Mouse (Mus musculus) small intestine, adult 2 months (tissue): ENCODE results near the gene Plac9a. TPM values are rescaled to one million over a fixed set of nuclear protein-coding genes. Genes with fewer than 3 reads are reported as not detected.

ENCODE experiments used
- H3K27ac ChIP-seq: fragments of 200-500 bp; 2 replicates; pipeline ENCODE4 v1.5.1; 2012; ENCODE audit warnings: low read depth, low read length, control low read depth, inconsistent platforms; ENCODE audit not compliant: insufficient read depth
- H3K27me3 ChIP-seq: fragments of 200-500 bp; 2 replicates; pipeline ENCODE4 v1.6.1; 2012; ENCODE audit warnings: mild to moderate bottlenecking, moderate library complexity, low read length, inconsistent platforms; ENCODE audit not compliant: control insufficient read depth, insufficient read depth
- H3K36me3 ChIP-seq: fragments of 200-500 bp; 2 replicates; pipeline ENCODE4 v1.6.1; 2012; ENCODE audit warnings: mild to moderate bottlenecking, low read length, control low read depth, inconsistent platforms; ENCODE audit not compliant: control insufficient read depth, insufficient read depth
- H3K4me1 ChIP-seq: fragments of 200-500 bp; 2 replicates; pipeline ENCODE4 v1.6.1; 2012; ENCODE audit warnings: low read length, inconsistent platforms, mixed read lengths; ENCODE audit not compliant: control insufficient read depth, insufficient read depth, insufficient read length
- H3K4me3 ChIP-seq: fragments of 200-500 bp; 2 replicates; pipeline ENCODE4 v1.5.1; 2012; ENCODE audit warnings: low read depth, mild to moderate bottlenecking, control low read depth, inconsistent platforms, low read length, moderate library complexity
- CTCF ChIP-seq: fragments of 200-500 bp; IDR thresholded peaks from 2 replicates; pipeline ENCODE4 v1.5.1; 2012; ENCODE audit warnings: low read depth, mild to moderate bottlenecking, control low read depth, inconsistent platforms, low read length, moderate library complexity, mixed read lengths; ENCODE audit not compliant: insufficient replicate concordance, insufficient read length; ENCODE audit errors: extremely low read depth
- POLR2A ChIP-seq: fragments of 200-500 bp; IDR thresholded peaks from 2 replicates; pipeline ENCODE4 v1.6.1; 2012; ENCODE audit warnings: low read depth, mild to moderate bottlenecking, control low read depth, inconsistent platforms, low read length, moderate library complexity
- WGBS: fragments of 180-500 bp; shearing (Covaris S2); methylation state at CpG from one replicate; pipeline ENCODE4 v1.1.7; 2018; 5-methylcytosine and 5-hydroxymethylcytosine counted together
- polyA plus RNA-seq: library from polyadenylated mRNA; depleted of rRNA; stranded (reverse); fragments of >200 nt; gene quantifications from 2 replicates; pipeline ENCODE4 v1.2.3, GENCODE M21; 2012

Plac9a gene
- polyA plus RNA-seq, 1 experiment: not detected

DNA sequence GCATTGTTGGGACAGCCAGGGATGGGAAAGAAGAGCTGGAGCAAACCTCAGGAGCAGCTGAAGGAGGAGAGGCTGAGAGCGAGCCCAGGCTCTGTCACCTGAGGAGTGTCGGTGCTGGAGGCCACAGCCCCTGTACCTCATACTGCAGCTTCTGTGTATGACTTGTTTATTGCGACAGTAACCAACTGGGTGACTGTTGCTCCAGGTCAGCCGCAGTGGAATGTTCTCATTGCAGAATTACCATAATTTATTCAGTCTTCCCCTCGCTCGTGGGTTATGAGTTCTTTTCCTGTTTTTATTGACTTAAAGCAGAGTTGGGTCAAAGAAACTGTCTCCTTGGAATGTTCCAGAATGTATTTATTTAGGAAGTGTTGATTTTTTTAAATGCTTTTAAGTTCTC lies 54.7 kb downstream of the Plac9a start:
- peaks cover 31% of the 10 kb centered on the region for H3K4me1 ChIP-seq
- H3K27ac ChIP-seq: no peak overlapping the region
- H3K4me3 ChIP-seq: no peak overlapping the region
- TF ChIP-seq POLR2A (no peak), CTCF (no peak)
- no peaks in the 10 kb centered on the region for H3K27me3 ChIP-seq
- 89% methylated on average over 6 of the region's 6 CpGs for WGBS
- 0 out of 2 replicates have a peak, but pooled peaks cover 3% of the 10 kb centered on the region for H3K36me3 ChIP-seq

DNA sequence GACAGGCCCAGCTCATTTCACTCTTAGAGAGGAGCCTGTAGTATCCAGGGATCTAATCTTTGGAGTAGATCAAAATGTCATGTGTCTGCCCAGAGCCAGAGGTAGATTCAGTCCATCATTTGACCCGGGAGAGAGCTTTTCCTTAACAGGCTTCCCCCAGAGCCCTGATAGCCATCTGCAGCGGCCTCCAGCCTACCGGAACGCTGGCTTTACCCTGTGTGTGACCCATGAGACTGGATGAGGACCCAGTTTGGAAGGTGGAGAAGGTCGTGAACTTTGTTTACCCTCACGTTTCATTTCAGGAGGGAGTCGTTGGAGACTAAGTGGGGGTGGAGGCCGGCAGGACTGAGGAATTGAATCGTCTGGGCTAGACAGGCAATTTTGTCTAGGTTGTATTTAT lies 55.2 kb downstream of the Plac9a start:
- Histone ChIP-seq H3K36me3 (0 out of 2 replicates have a peak, but pooled peaks cover 2% of the 10 kb centered on the region), H3K27ac (no peak overlapping the region), H3K4me1 (peaks cover 31% of the 10 kb centered on the region), H3K27me3 (no peaks in the 10 kb centered on the region), H3K4me3 (no peak overlapping the region)
- TF ChIP-seq POLR2A (no peak), CTCF (no peak)
- 74% methylated on average over 9 of the region's 9 CpGs for WGBS

DNA sequence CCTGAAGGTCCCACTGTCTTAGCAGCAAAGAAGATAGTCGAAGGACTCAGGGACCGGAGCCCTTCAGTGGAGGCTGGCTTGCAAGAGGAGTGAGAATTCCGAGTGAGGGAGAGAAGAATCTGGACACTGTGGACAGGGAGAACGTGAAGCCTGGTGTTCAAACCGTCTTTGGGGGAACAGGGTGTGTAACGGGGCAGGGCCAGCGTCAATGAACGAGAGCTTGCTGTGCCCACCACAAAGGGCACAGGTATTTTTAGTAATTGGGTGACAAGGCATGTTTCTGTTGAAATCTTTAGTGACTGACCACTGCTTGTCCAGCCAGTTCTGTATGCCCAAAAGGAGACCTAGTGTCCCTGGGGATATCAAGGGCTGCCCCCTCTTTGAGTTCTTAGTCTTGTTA lies 56.4 kb downstream of the Plac9a start:
- Histone ChIP-seq H3K4me1 (peaks cover 31% of the 10 kb centered on the region), H3K4me3 (no peak overlapping the region), H3K36me3 (0 out of 2 replicates have a peak, but pooled peaks cover 2% of the 10 kb centered on the region), H3K27ac (peak overlapping the region; percentile 74), H3K27me3 (no peaks in the 10 kb centered on the region)
- TF ChIP-seq POLR2A (no peak), CTCF (no peak)
- 36% methylated on average over 8 of the region's 8 CpGs for WGBS

DNA sequence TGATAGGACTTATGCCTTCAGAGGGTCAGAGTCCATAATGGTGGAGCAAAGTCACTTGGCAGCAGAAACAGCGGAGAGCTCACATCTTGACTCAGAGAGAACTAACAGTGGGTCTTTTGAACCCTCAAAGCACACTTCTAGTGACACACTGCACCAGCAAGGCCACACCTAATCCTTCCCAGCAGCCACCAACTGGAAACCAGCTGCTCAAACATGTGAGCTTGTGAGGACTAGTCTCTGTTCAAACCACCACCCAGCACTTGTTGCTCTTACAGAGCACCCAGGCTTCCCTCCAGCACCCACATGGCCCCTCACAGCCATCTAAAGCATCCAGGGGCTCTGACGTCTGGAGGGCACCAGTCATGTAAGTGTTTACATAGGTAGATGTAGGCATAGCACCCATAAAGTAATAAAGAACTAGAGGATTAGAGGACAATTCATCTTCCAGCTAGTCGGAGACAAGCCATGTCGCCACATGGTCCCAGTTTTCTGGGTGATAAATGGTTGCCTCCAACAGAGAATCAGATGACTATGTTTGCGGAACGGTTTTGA lies 57.0 kb downstream of the Plac9a start:
- no peak for TF ChIP-seq CTCF
- TF ChIP-seq POLR2A: no peak
- Histone ChIP-seq H3K36me3 (0 out of 2 replicates have a peak, but pooled peaks cover 2% of the 10 kb centered on the region), H3K4me1 (peaks cover 28% of the 10 kb centered on the region), H3K27me3 (no peaks in the 10 kb centered on the region), H3K27ac (peak overlapping the region; percentile 74), H3K4me3 (no peak overlapping the region)
- 38% methylated on average over 6 of the region's 6 CpGs for WGBS

DNA sequence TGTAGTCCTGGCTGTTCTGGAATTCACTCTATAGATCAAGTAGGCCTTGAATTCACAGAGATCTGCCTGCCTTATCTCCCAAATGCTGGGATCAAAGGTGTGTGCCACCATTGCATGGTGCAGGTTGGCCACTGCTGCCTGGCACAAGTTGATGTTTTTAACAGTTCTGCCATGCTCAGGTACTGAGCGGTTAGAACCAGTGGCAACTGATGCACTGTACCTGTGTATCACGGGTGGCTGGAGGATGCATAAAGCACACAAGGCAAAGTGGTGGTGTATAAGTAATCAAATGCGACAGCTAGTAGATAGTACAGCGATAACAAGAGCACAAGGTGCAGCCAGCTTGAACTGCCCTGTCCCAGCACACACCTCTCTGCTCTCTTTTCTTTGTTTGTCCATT lies 58.5 kb downstream of the Plac9a start:
- peak overlapping the region; percentile 5; the same call in 1 of the 2 replicates for H3K4me3 ChIP-seq
- TF ChIP-seq POLR2A (no peak), CTCF (no peak)
- WGBS: 34% methylated on average over 4 of the region's 4 CpGs
- 0 out of 2 replicates have a peak, but pooled peaks cover 2% of the 10 kb centered on the region for H3K36me3 ChIP-seq
- H3K27me3 ChIP-seq: no peaks in the 10 kb centered on the region
- peaks cover 25% of the 10 kb centered on the region for H3K4me1 ChIP-seq
- H3K27ac ChIP-seq: peak overlapping the region; percentile 74

DNA sequence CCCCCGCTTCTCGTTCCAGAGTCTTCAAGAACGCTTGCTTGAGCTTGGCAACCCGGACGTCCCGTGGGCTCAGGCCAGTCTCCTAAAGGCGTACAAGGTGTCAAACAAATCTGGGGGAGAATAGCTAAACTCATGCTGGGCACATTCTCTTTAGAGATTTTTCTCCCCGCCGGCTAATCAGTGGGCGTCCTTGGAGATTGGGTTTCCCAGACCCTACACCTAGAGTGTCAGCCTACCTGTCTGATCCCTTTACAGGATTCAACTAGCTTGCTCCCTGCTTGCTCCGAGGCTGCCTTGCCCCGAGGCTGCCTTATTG lies 60.3 kb downstream of the Plac9a start:
- Histone ChIP-seq H3K4me3 (peak overlapping the region; percentile 82), H3K27me3 (no peaks in the 10 kb centered on the region), H3K36me3 (no peaks in the 10 kb centered on the region), H3K27ac (peak overlapping the region; percentile 99), H3K4me1 (peaks cover 21% of the 10 kb centered on the region)
- TF ChIP-seq POLR2A (no peak), CTCF (peak; percentile 17; the same call in 1 of the 2 replicates)
- 4% methylated on average over 12 of the region's 12 CpGs for WGBS

DNA sequence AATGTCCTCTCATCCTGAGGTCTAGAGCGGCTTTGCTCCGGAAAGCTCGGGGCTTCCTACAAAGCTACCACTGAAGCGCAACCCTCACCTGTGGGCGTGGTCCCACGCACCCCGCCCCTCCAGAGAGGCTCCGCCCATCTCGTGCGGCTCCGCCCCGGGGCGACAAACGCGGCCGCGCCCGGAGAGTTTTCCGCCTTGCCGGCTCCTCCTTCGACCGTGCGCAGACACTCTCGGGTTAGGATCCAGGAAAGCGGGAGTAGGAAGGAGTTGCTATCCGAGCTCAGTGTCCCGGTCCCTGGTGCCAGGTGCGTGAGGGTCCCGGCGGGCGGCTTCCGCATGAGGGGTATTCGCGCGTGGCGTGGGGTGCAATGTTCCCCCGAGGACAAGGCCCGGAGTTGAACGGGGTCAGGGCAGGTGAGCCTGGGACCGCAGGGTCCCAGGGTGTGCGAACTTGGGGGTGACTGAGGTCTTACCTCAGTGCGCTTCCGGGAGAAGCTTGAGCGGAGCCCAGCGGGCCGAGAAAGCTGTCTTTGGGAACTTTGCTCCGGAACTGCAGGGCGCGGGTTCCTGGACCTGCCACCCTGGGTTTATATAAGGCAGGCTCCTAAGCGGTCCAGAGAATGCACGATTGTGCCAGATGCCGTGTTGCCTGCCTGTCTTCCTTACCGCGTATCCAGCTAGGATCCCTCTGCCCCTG lies 60.8 kb downstream of the Plac9a start, which contains the start of gene Anxa11:
Gene Anxa11, plus strand, starts transcription at position 166 of the 697 bp plus-strand sequence.
- Histone ChIP-seq H3K4me3 (peak within 1 kb of the TSS; percentile 82), H3K36me3 (no peaks in the 10 kb centered on the region), H3K27ac (peak within 1 kb of the TSS; percentile 99), H3K4me1 (peaks cover 21% of the 10 kb centered on the region), H3K27me3 (no peaks in the 10 kb centered on the region)
- under 1% methylated on average over 54 of the region's 54 CpGs for WGBS
- no peak for TF ChIP-seq CTCF
- peak; percentile 94 for TF ChIP-seq POLR2A
